Mouse (Mus musculus) embryonic facial prominence, embryonic 11.5 days (tissue): Measurements from ENCODE around the gene Akap13. TPM values are rescaled to one million over a fixed set of nuclear protein-coding genes. Genes with fewer than 3 reads are reported as not detected.

Source experiments
- ATAC-seq: fragments of 200-750 bp; cut with Nextera tagmentation; replicated peaks from 2 replicates; pipeline ENCODE4 v1.8.0; 2017; ENCODE audit warnings: low read depth; ENCODE audit not compliant: insufficient number of reproducible peaks, low FRiP score, low TSS enrichment
- DNase-seq: peaks from one replicate; pipeline ENCODE4 v3.0.0-alpha.2; 2015; ENCODE audit warnings: low spot score
- H3K27ac ChIP-seq: fragments of 300-500 bp; sonication (generic); replicated peaks from 2 replicates; pipeline ENCODE4 v1.5.1; 2014; ENCODE audit warnings: mild to moderate bottlenecking, low read depth, low read length, control low read depth
- H3K27me3 ChIP-seq: fragments of 300-500 bp; sonication (generic); 2 replicates; pipeline ENCODE4 v1.6.1; 2014; ENCODE audit warnings: mild to moderate bottlenecking, low read length, moderate library complexity, mixed read lengths; ENCODE audit not compliant: control insufficient read depth, insufficient read depth
- H3K36me3 ChIP-seq: fragments of 300-500 bp; sonication (generic); replicated peaks from 2 replicates; pipeline ENCODE4 v1.6.1; 2014; ENCODE audit warnings: low read depth, mild to moderate bottlenecking, low read length, moderate library complexity, mixed read lengths; ENCODE audit not compliant: control insufficient read depth, insufficient read depth
- H3K4me1 ChIP-seq: fragments of 300-500 bp; sonication (generic); 2 replicates; pipeline ENCODE4 v1.6.1; 2014; ENCODE audit warnings: low read length, mixed read lengths; ENCODE audit not compliant: control insufficient read depth, insufficient read depth
- H3K4me2 ChIP-seq: fragments of 300-500 bp; sonication (generic); 2 replicates; pipeline ENCODE4 v1.6.1; 2014; ENCODE audit warnings: low read depth, mild to moderate bottlenecking, control low read depth, low read length, moderate library complexity
- H3K4me3 ChIP-seq: fragments of 300-500 bp; sonication (generic); 2 replicates; pipeline ENCODE4 v1.5.1; 2014; ENCODE audit warnings: low read depth, low read length, control low read depth
- H3K9ac ChIP-seq: fragments of 300-500 bp; sonication (generic); replicated peaks from 2 replicates; pipeline ENCODE4 v1.6.1; 2014; ENCODE audit warnings: mild to moderate bottlenecking, control low read depth, low read length
- H3K9me3 ChIP-seq: fragments of 300-500 bp; sonication (generic); replicated peaks from 2 replicates; pipeline ENCODE4 v1.6.1; 2016; ENCODE audit warnings: mild to moderate bottlenecking, low read length, inconsistent platforms, mixed read lengths; ENCODE audit not compliant: control insufficient read depth
- WGBS: fragments of 180-500 bp; shearing (Covaris S2); extraction: QIAGEN DNeasy Blood & Tissue Kit; methylation state at CpG from one replicate; pipeline ENCODE4 v1.1.7; 2014; 5-methylcytosine and 5-hydroxymethylcytosine counted together
- polyA plus RNA-seq: library from polyadenylated mRNA; unstranded; fragments of >200 nt; fragmentation: Nextera tagmentation; extraction: Ambion mirVana; gene quantifications from 2 replicates; pipeline ENCODE4 v1.2.1, GENCODE M21; 2014

Akap13 gene
- polyA plus RNA-seq, 1 experiment from 2014 or later = 37.9 TPM

- Histone ChIP-seq H3K4me3 (no peak overlapping the region), H3K36me3 (no peaks in the 10 kb centered on the region), H3K9me3 (no peaks in the 10 kb centered on the region), H3K4me2 (no peak overlapping the region), H3K27ac (no peak overlapping the region), H3K4me1 (no peaks in the 10 kb centered on the region), H3K27me3 (no peaks in the 10 kb centered on the region), H3K9ac (no peak overlapping the region)
- WGBS = 70% methylated on average over 1 of the region's 1 CpGs
- no peak for DNase-seq
- no peak for ATAC-seq
Observed at GRCm38 (mm10) chr7:75656896-75657295, 201.6 kb downstream of the Akap13 start.

GRCm38 (mm10) chr7:75664455-75664854 lies 209.1 kb downstream of the Akap13 start:
- ATAC-seq (no peak), DNase-seq (no peak)
- H3K4me1 ChIP-seq = no peaks in the 10 kb centered on the region
- no peak overlapping the region for H3K9ac ChIP-seq
- H3K27me3 ChIP-seq = no peaks in the 10 kb centered on the region
- 87% methylated on average over 3 of the region's 3 CpGs for WGBS
- no peak overlapping the region for H3K4me3 ChIP-seq
- no peaks in the 10 kb centered on the region for H3K36me3 ChIP-seq
- H3K4me2 ChIP-seq = no peak overlapping the region
- no peak overlapping the region for H3K27ac ChIP-seq
- no peaks in the 10 kb centered on the region for H3K9me3 ChIP-seq

- 86% methylated on average over 3 of the region's 3 CpGs for WGBS
Observed at GRCm38 (mm10) chr7:75666982-75667381, 211.6 kb downstream of the Akap13 start.

GRCm38 (mm10) chr7:75667531-75667930 lies 212.2 kb downstream of the Akap13 start:
- no peaks in the 10 kb centered on the region for H3K36me3 ChIP-seq

More at GRCm38 (mm10) chr7:75666982-75667381, 211.6 kb downstream of the Akap13 start:
- Histone ChIP-seq H3K4me2 (no peak overlapping the region), H3K27ac (no peak overlapping the region), H3K9me3 (no peaks in the 10 kb centered on the region), H3K36me3 (no peaks in the 10 kb centered on the region), H3K4me1 (no peaks in the 10 kb centered on the region), H3K4me3 (no peak overlapping the region), H3K9ac (no peak overlapping the region), H3K27me3 (no peaks in the 10 kb centered on the region)
- DNase-seq (no peak), ATAC-seq (no peak)

GRCm38 (mm10) chr7:75668396-75668795 lies 213.1 kb downstream of the Akap13 start:
- Histone ChIP-seq H3K4me2 (no peak overlapping the region), H3K27ac (no peak overlapping the region), H3K27me3 (no peaks in the 10 kb centered on the region), H3K4me1 (no peaks in the 10 kb centered on the region), H3K4me3 (no peak overlapping the region), H3K36me3 (no peaks in the 10 kb centered on the region), H3K9me3 (no peaks in the 10 kb centered on the region), H3K9ac (no peak overlapping the region)
- 46% methylated on average over 1 of the region's 1 CpGs for WGBS
- no peak for DNase-seq
- no peak for ATAC-seq

More at GRCm38 (mm10) chr7:75667531-75667930, 212.2 kb downstream of the Akap13 start:
- WGBS = 93% methylated on average over 6 of the region's 6 CpGs
- H3K27ac ChIP-seq = no peak overlapping the region
- DNase-seq = no peak
- no peaks in the 10 kb centered on the region for H3K27me3 ChIP-seq
- no peaks in the 10 kb centered on the region for H3K9me3 ChIP-seq
- no peak overlapping the region for H3K4me2 ChIP-seq
- no peak overlapping the region for H3K4me3 ChIP-seq
- H3K4me1 ChIP-seq = no peaks in the 10 kb centered on the region
- H3K9ac ChIP-seq = no peak overlapping the region
- ATAC-seq = no peak

GRCm38 (mm10) chr7:75669416-75669815 lies 214.1 kb downstream of the Akap13 start:
- Histone ChIP-seq H3K27me3 (no peaks in the 10 kb centered on the region), H3K27ac (no peak overlapping the region), H3K4me1 (no peaks in the 10 kb centered on the region), H3K9me3 (no peaks in the 10 kb centered on the region), H3K36me3 (no peaks in the 10 kb centered on the region), H3K9ac (no peak overlapping the region), H3K4me3 (no peak overlapping the region), H3K4me2 (no peak overlapping the region)
- 63% methylated on average over 6 of the region's 6 CpGs for WGBS
- ATAC-seq (no peak), DNase-seq (no peak)

- 70% methylated on average over 9 of the region's 9 CpGs for WGBS
- Histone ChIP-seq H3K4me3 (no peak overlapping the region), H3K9ac (no peak overlapping the region), H3K9me3 (no peaks in the 10 kb centered on the region), H3K36me3 (no peaks in the 10 kb centered on the region), H3K4me1 (no peaks in the 10 kb centered on the region), H3K27ac (no peak overlapping the region), H3K4me2 (no peak overlapping the region), H3K27me3 (no peaks in the 10 kb centered on the region)
- DNase-seq = no peak
- no peak for ATAC-seq
Observed at GRCm38 (mm10) chr7:75679631-75680030, 224.3 kb downstream of the Akap13 start.

- 86% methylated on average over 1 of the region's 1 CpGs for WGBS
Observed at GRCm38 (mm10) chr7:75682901-75683300, 227.6 kb downstream of the Akap13 start.

More at GRCm38 (mm10) chr7:75682901-75683300, 227.6 kb downstream of the Akap13 start:
- Histone ChIP-seq H3K27me3 (no peaks in the 10 kb centered on the region), H3K4me3 (no peak overlapping the region), H3K27ac (no peak overlapping the region), H3K4me1 (no peaks in the 10 kb centered on the region), H3K9me3 (no peaks in the 10 kb centered on the region), H3K36me3 (no peaks in the 10 kb centered on the region), H3K9ac (no peak overlapping the region), H3K4me2 (no peak overlapping the region)
- ATAC-seq = no peak
- no peak for DNase-seq
